In the genomic region with DNA sequence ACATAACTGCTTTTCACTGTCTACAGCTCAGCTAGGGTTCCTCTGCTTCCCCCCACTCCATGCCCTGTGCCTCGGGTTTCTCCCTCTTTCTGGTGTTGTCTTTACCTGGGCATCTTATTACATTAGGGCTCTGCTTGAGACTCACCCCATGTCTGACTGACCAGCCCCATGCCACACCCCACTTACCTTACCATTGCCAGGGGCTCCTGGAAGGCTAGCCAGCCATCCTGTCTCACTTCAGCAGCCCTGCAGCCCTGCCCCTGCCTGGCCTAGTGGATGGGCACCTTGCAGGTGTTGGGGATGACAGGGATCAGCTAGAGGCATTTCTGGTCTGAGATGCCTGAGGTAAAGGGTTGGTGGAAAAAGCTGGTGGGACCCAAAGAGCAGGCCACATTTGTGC, we compare ENCODE assay signal across 8 mouse cellular contexts. TPM values are rescaled to one million over a fixed set of nuclear protein-coding genes. Genes with fewer than 3 reads are reported as not detected.
DNase-seq lines count a peak whose midpoint lies in the region; ATAC-seq lines count a peak whose summit lies in the region.

No protein-coding gene starts in this region.

- WGBS in liver, embryonic 11.5 days: 53% methylated on average over 1 of the region's 1 CpGs
- WGBS in embryonic facial prominence, embryonic 15.5 days: 10% methylated on average over 1 of the region's 1 CpGs
- 35% methylated on average over 1 of the region's 1 CpGs for WGBS in intestine, embryonic 16.5 days
- 17% methylated on average over 1 of the region's 1 CpGs for WGBS in neural tube, embryonic 12.5 days

- H3K9me3 ChIP-seq in liver, embryonic 11.5 days (ENCODE audit: control insufficient read depth, low read length): no peaks in the 10 kb centered on the region
- no peaks in the 10 kb centered on the region for H3K9me3 ChIP-seq in embryonic facial prominence, embryonic 15.5 days (replicated peaks)
- no peaks in the 10 kb centered on the region for H3K9me3 ChIP-seq in intestine, embryonic 16.5 days (ENCODE audit: control insufficient read depth, low read length)
- no peaks in the 10 kb centered on the region for H3K9me3 ChIP-seq in neural tube, embryonic 12.5 days

- 0 out of 2 replicates have a peak overlapping the region, but pooled peaks have one; percentile 54 for H3K4me3 ChIP-seq in liver, embryonic 11.5 days (ENCODE audit: low read depth, low read length)
- H3K4me3 ChIP-seq in embryonic facial prominence, embryonic 15.5 days (replicated peaks): peak overlapping the region; percentile 64
- H3K4me3 ChIP-seq in intestine, embryonic 16.5 days (ENCODE audit: low read length): peak overlapping the region; percentile 56; the same call in 1 of the 2 replicates
- H3K4me3 ChIP-seq in neural tube, embryonic 12.5 days: no peak overlapping the region

- H3K4me2 ChIP-seq in liver, embryonic 11.5 days: peak overlapping the region; percentile 94
- peak overlapping the region; percentile 86 for H3K4me2 ChIP-seq in embryonic facial prominence, embryonic 15.5 days (replicated peaks)
- peak overlapping the region; percentile 89 for H3K4me2 ChIP-seq in intestine, embryonic 16.5 days (ENCODE audit: low read depth, low read length)
- H3K4me2 ChIP-seq in neural tube, embryonic 12.5 days (replicated peaks): peak overlapping the region; percentile 89

- H3K27me3 ChIP-seq in liver, embryonic 11.5 days (replicated peaks; ENCODE audit: control insufficient read depth, insufficient read depth, low read length): no peaks in the 10 kb centered on the region
- H3K27me3 ChIP-seq in embryonic facial prominence, embryonic 15.5 days: no peaks in the 10 kb centered on the region
- no peaks in the 10 kb centered on the region for H3K27me3 ChIP-seq in intestine, embryonic 16.5 days (replicated peaks; ENCODE audit: control insufficient read depth, insufficient read depth, low read length)
- no peaks in the 10 kb centered on the region for H3K27me3 ChIP-seq in neural tube, embryonic 12.5 days (replicated peaks)

- H3K36me3 ChIP-seq in liver, embryonic 11.5 days (ENCODE audit: control insufficient read depth, insufficient read depth, low read length): peaks cover 23% of the 10 kb centered on the region
- peaks cover 56% of the 10 kb centered on the region for H3K36me3 ChIP-seq in embryonic facial prominence, embryonic 15.5 days
- peaks cover 14% of the 10 kb centered on the region; the same call in 1 of the 2 replicates for H3K36me3 ChIP-seq in intestine, embryonic 16.5 days (ENCODE audit: control insufficient read depth, insufficient read depth, low read length)
- H3K36me3 ChIP-seq in neural tube, embryonic 12.5 days: peaks cover 52% of the 10 kb centered on the region

- DNase-seq in liver, embryonic 11.5 days (ENCODE audit: low spot score): no peak
- no peak for DNase-seq in liver
- no peak for DNase-seq in urinary bladder, postnatal 25 days (ENCODE audit: low spot score)
- no peak for DNase-seq in retina, embryonic 14.5 days (ENCODE audit: low spot score)

- H3K27ac ChIP-seq in liver, embryonic 11.5 days (ENCODE audit: low read depth, low read length): no peak overlapping the region
- H3K27ac ChIP-seq in embryonic facial prominence, embryonic 15.5 days (replicated peaks): no peak overlapping the region
- no peak overlapping the region for H3K27ac ChIP-seq in intestine, embryonic 16.5 days (ENCODE audit: low read length)
- H3K27ac ChIP-seq in neural tube, embryonic 12.5 days: no peak overlapping the region

- no peak for ATAC-seq in liver, embryonic 11.5 days (replicated peaks; ENCODE audit: low FRiP score)
- ATAC-seq in embryonic facial prominence, embryonic 15.5 days (ENCODE audit: insufficient number of reproducible peaks, low FRiP score, low TSS enrichment, low read depth): no peak
- ATAC-seq in intestine, embryonic 16.5 days: 0 out of 2 replicates have a peak, but pooled peaks have one; percentile 3
- peak; percentile 12; the same call in 1 of the 2 replicates for ATAC-seq in neural tube, embryonic 12.5 days (ENCODE audit: low FRiP score, low read depth)
- ATAC-seq in erythroid progenitor cell, adult 5-6 weeks (replicated peaks; ENCODE audit: low FRiP score, poor library complexity, severe bottlenecking): no peak

- peaks cover 12% of the 10 kb centered on the region for H3K4me1 ChIP-seq in liver, embryonic 11.5 days (replicated peaks; ENCODE audit: control insufficient read depth, insufficient read depth, low read length)
- peaks cover 13% of the 10 kb centered on the region for H3K4me1 ChIP-seq in embryonic facial prominence, embryonic 15.5 days
- H3K4me1 ChIP-seq in intestine, embryonic 16.5 days (ENCODE audit: control insufficient read depth, insufficient read depth, low read length): peaks cover 7% of the 10 kb centered on the region; the same call in 1 of the 2 replicates
- peaks cover 11% of the 10 kb centered on the region for H3K4me1 ChIP-seq in neural tube, embryonic 12.5 days

- peak overlapping the region; percentile 69 for H3K9ac ChIP-seq in liver, embryonic 11.5 days (ENCODE audit: low read depth, low read length)
- no peak overlapping the region for H3K9ac ChIP-seq in embryonic facial prominence, embryonic 15.5 days
- H3K9ac ChIP-seq in intestine, embryonic 16.5 days (ENCODE audit: low read depth, low read length): peak overlapping the region; percentile 69
- peak overlapping the region; percentile 64; the same call in 1 of the 2 replicates for H3K9ac ChIP-seq in neural tube, embryonic 12.5 days

RNA-seq across cellular contexts. Expression of gene Ccdc74a, which starts 0.9 kb away (rescaled TPM):
- polyA plus RNA-seq in liver, embryonic 11.5 days (2014; fragmentation: Nextera tagmentation; extraction: Ambion mirVana): 3.9 and 4.5 TPM in 2 replicates
- polyA plus RNA-seq in embryonic facial prominence, embryonic 15.5 days (2015; fragmentation: Nextera tagmentation; extraction: Ambion mirVana): 15.4 and 15.9 TPM in 2 replicates
- 5.0 and 5.3 TPM in 2 replicates for polyA plus RNA-seq in intestine, embryonic 16.5 days (2015; fragmentation: Nextera tagmentation; extraction: Ambion mirVana)
- 5.1 and 6.5 TPM in 2 replicates for polyA plus RNA-seq in neural tube, embryonic 12.5 days (2016; fragmentation: Nextera tagmentation; extraction: Ambion mirVana)
- total RNA-seq in erythroid progenitor cell, adult 5-6 weeks (2015; ENCODE audit: low replicate concordance): 5.0 and 11.5 TPM in 2 replicates
- 2.8 and 13.5 TPM in 2 replicates for total RNA-seq in erythroid progenitor cell, adult 5-6 weeks (2017; ENCODE audit: low replicate concordance)

RNA-seq across cellular contexts. Expression of gene Smpd4, which starts 28.0 kb away (rescaled TPM):
- polyA plus RNA-seq in liver, embryonic 11.5 days (2014; fragmentation: Nextera tagmentation; extraction: Ambion mirVana): 53.4 and 60.5 TPM in 2 replicates
- polyA plus RNA-seq in embryonic facial prominence, embryonic 15.5 days (2015; fragmentation: Nextera tagmentation; extraction: Ambion mirVana): 28.1 and 32.5 TPM in 2 replicates
- 24.5 and 24.9 TPM in 2 replicates for polyA plus RNA-seq in intestine, embryonic 16.5 days (2015; fragmentation: Nextera tagmentation; extraction: Ambion mirVana)
- polyA plus RNA-seq in neural tube, embryonic 12.5 days (2016; fragmentation: Nextera tagmentation; extraction: Ambion mirVana): 30.5 and 31.8 TPM in 2 replicates
- 59.1 and 97.3 TPM in 2 replicates for total RNA-seq in erythroid progenitor cell, adult 5-6 weeks (2015; ENCODE audit: low replicate concordance)
- 32.6 and 43.5 TPM in 2 replicates for total RNA-seq in erythroid progenitor cell, adult 5-6 weeks (2017; ENCODE audit: low replicate concordance)

Comparison
In these comparisons a context has a peak if more than half of its experiments do, and no peak if none do; other contexts are left out.
1. ATAC-seq: peak in intestine, embryonic 16.5 days (single experiment) and neural tube, embryonic 12.5 days (single experiment); none in liver, embryonic 11.5 days (single experiment), embryonic facial prominence, embryonic 15.5 days (single experiment) and erythroid progenitor cell, adult 5-6 weeks (single experiment).
2. Peak in every context shown above with its lines, with median percentiles within 50 percentile points of each other: H3K4me2 ChIP-seq.